Mouse (Mus musculus) lung, embryonic 16.5 days (tissue): ENCODE results near the gene Tnfrsf21. TPM values are rescaled to one million over a fixed set of nuclear protein-coding genes. Genes with fewer than 3 reads are reported as not detected.

ENCODE experiments used
- ATAC-seq: fragments of 200-750 bp; cut with Nextera tagmentation; 2 replicates; pipeline ENCODE4 v1.8.0; 2017; ENCODE audit warnings: low read depth, mild to moderate bottlenecking, moderate library complexity
- H3K27ac ChIP-seq: fragments of 300-500 bp; sonication (generic); 2 replicates; pipeline ENCODE4 v1.5.1; 2014; ENCODE audit warnings: mild to moderate bottlenecking, control low read depth, low read length
- H3K27me3 ChIP-seq: fragments of 300-500 bp; sonication (generic); 2 replicates; pipeline ENCODE4 v1.6.1; 2014; ENCODE audit warnings: low read depth, low read length, mixed read lengths; ENCODE audit not compliant: control insufficient read depth, insufficient read depth
- H3K36me3 ChIP-seq: fragments of 300-500 bp; sonication (generic); 2 replicates; pipeline ENCODE4 v1.6.1; 2014; ENCODE audit warnings: low read length; ENCODE audit not compliant: control insufficient read depth, insufficient read depth
- H3K4me1 ChIP-seq: fragments of 300-500 bp; sonication (generic); replicated peaks from 2 replicates; pipeline ENCODE4 v1.6.1; 2014; ENCODE audit warnings: low read length, mixed read lengths; ENCODE audit not compliant: control insufficient read depth, insufficient read depth
- H3K4me2 ChIP-seq: fragments of 300-500 bp; sonication (generic); 2 replicates; pipeline ENCODE4 v1.6.1; 2014; ENCODE audit warnings: low read depth, low read length, control low read depth
- H3K4me3 ChIP-seq: fragments of 300-500 bp; sonication (generic); 2 replicates; pipeline ENCODE4 v1.5.1; 2014; ENCODE audit warnings: mild to moderate bottlenecking, low read length, control low read depth
- H3K9ac ChIP-seq: fragments of 300-500 bp; sonication (generic); 2 replicates; pipeline ENCODE4 v1.6.1; 2014; ENCODE audit warnings: low read length, control low read depth
- H3K9me3 ChIP-seq: fragments of 300-500 bp; sonication (generic); 2 replicates; pipeline ENCODE4 v1.6.1; 2016; ENCODE audit warnings: low read length; ENCODE audit not compliant: control insufficient read depth
- WGBS: fragments of 180-500 bp; shearing (Covaris S2); extraction: QIAGEN DNeasy Blood & Tissue Kit; methylation state at CpG from one replicate; pipeline ENCODE4 v1.1.7; 2014; 5-methylcytosine and 5-hydroxymethylcytosine counted together
- polyA plus RNA-seq: library from polyadenylated mRNA; unstranded; fragments of >200 nt; fragmentation: Nextera tagmentation; extraction: Ambion mirVana; gene quantifications from 2 replicates; pipeline ENCODE4 v1.2.1, GENCODE M21; 2015

Gene Tnfrsf21
- polyA plus RNA-seq, 1 experiment from 2014 or later = 45.0 TPM

- WGBS = 24% methylated on average over 4 of the region's 4 CpGs
- no peak overlapping the region for H3K4me2 ChIP-seq
- no peak for ATAC-seq
Observed at GRCm38 (mm10) chr17:42987692-42988091, 28.7 kb upstream of the Tnfrsf21 start.

GRCm38 (mm10) chr17:42989981-42990380 is 26.4 kb upstream of the Tnfrsf21 start:
- Histone ChIP-seq H3K9ac (no peak overlapping the region), H3K4me3 (no peak overlapping the region), H3K36me3 (no peaks in the 10 kb centered on the region), H3K4me2 (no peak overlapping the region), H3K4me1 (no peaks in the 10 kb centered on the region), H3K27ac (no peak overlapping the region), H3K9me3 (no peaks in the 10 kb centered on the region), H3K27me3 (no peaks in the 10 kb centered on the region)
- ATAC-seq = no peak
- 84% methylated on average over 4 of the region's 4 CpGs for whole genome bisulfite sequencing

More at GRCm38 (mm10) chr17:42987692-42988091, 28.7 kb upstream of the Tnfrsf21 start:
- Histone ChIP-seq H3K9me3 (no peaks in the 10 kb centered on the region), H3K9ac (no peak overlapping the region), H3K4me3 (no peak overlapping the region), H3K27me3 (no peaks in the 10 kb centered on the region), H3K36me3 (no peaks in the 10 kb centered on the region), H3K27ac (no peak overlapping the region), H3K4me1 (no peaks in the 10 kb centered on the region)

- Histone ChIP-seq H3K27me3 (no peaks in the 10 kb centered on the region), H3K36me3 (no peaks in the 10 kb centered on the region), H3K4me1 (no peaks in the 10 kb centered on the region), H3K4me2 (no peak overlapping the region), H3K4me3 (no peak overlapping the region), H3K9me3 (no peaks in the 10 kb centered on the region), H3K27ac (no peak overlapping the region), H3K9ac (no peak overlapping the region)
- ATAC-seq = peak; percentile 47
- 46% methylated on average over 11 of the region's 11 CpGs for WGBS
Observed at GRCm38 (mm10) chr17:42991112-42991511, 25.2 kb upstream of the Tnfrsf21 start.

- Histone ChIP-seq H3K27ac (no peak overlapping the region), H3K9me3 (no peaks in the 10 kb centered on the region), H3K4me2 (no peak overlapping the region), H3K4me1 (no peaks in the 10 kb centered on the region), H3K9ac (no peak overlapping the region), H3K4me3 (no peak overlapping the region), H3K27me3 (no peaks in the 10 kb centered on the region), H3K36me3 (no peaks in the 10 kb centered on the region)
- WGBS = 66% methylated on average over 7 of the region's 7 CpGs
- no peak for ATAC-seq
Observed at GRCm38 (mm10) chr17:42999446-42999977, 16.8 kb upstream of the Tnfrsf21 start.

- H3K9ac ChIP-seq = no peak overlapping the region
- H3K36me3 ChIP-seq = no peaks in the 10 kb centered on the region
- no peak for ATAC-seq
- H3K4me1 ChIP-seq = no peaks in the 10 kb centered on the region
- H3K27me3 ChIP-seq = no peaks in the 10 kb centered on the region
- no peaks in the 10 kb centered on the region for H3K9me3 ChIP-seq
- H3K4me2 ChIP-seq = no peak overlapping the region
- WGBS = 78% methylated on average over 7 of the region's 7 CpGs
- H3K27ac ChIP-seq = no peak overlapping the region
- H3K4me3 ChIP-seq = no peak overlapping the region
Observed at GRCm38 (mm10) chr17:43000598-43000997, 15.8 kb upstream of the Tnfrsf21 start.

GRCm38 (mm10) chr17:43012718-43013117 is 3.6 kb upstream of the Tnfrsf21 start:
- WGBS = 15% methylated on average over 6 of the region's 6 CpGs
- H3K4me1 ChIP-seq = peaks cover under 1% of the 10 kb centered on the region

GRCm38 (mm10) chr17:43017341-43018052 is 1.1 kb downstream of the Tnfrsf21 start:
- Histone ChIP-seq H3K9ac (peak overlapping the region; percentile 84), H3K36me3 (no peaks in the 10 kb centered on the region), H3K27me3 (no peaks in the 10 kb centered on the region), H3K4me3 (peak overlapping the region; percentile 85), H3K4me1 (peaks cover 5% of the 10 kb centered on the region), H3K27ac (peak overlapping the region; percentile 39), H3K9me3 (no peaks in the 10 kb centered on the region), H3K4me2 (peak overlapping the region; percentile 97)
- 1% methylated on average over 39 of the region's 40 CpGs for WGBS
- peak; percentile 32 for ATAC-seq

More at GRCm38 (mm10) chr17:43012718-43013117, 3.6 kb upstream of the Tnfrsf21 start:
- Histone ChIP-seq H3K9me3 (no peaks in the 10 kb centered on the region), H3K4me2 (no peak overlapping the region), H3K27ac (no peak overlapping the region), H3K9ac (no peak overlapping the region), H3K4me3 (no peak overlapping the region), H3K27me3 (no peaks in the 10 kb centered on the region), H3K36me3 (no peaks in the 10 kb centered on the region)
- no peak for ATAC-seq

- no peaks in the 10 kb centered on the region for H3K27me3 ChIP-seq
- peak overlapping the region; percentile 85 for H3K4me3 ChIP-seq
- H3K4me1 ChIP-seq = peaks cover 5% of the 10 kb centered on the region
- H3K9ac ChIP-seq = peak overlapping the region; percentile 84
- no peak overlapping the region for H3K27ac ChIP-seq
- H3K4me2 ChIP-seq = peak overlapping the region; percentile 97
- H3K36me3 ChIP-seq = no peaks in the 10 kb centered on the region
- no peaks in the 10 kb centered on the region for H3K9me3 ChIP-seq
- ATAC-seq = no peak
Observed at GRCm38 (mm10) chr17:43018071-43018470, 1.7 kb downstream of the Tnfrsf21 start.

- no peaks in the 10 kb centered on the region for H3K27me3 ChIP-seq
- peaks cover 7% of the 10 kb centered on the region for H3K4me1 ChIP-seq
- no peak overlapping the region for H3K4me3 ChIP-seq
- H3K27ac ChIP-seq = no peak overlapping the region
- no peak for ATAC-seq
- H3K9ac ChIP-seq = no peak overlapping the region
- no peak overlapping the region for H3K4me2 ChIP-seq
- H3K36me3 ChIP-seq = no peaks in the 10 kb centered on the region
- H3K9me3 ChIP-seq = no peaks in the 10 kb centered on the region
- 77% methylated on average over 9 of the region's 9 CpGs for WGBS
Observed at GRCm38 (mm10) chr17:43019660-43020059, 3.3 kb downstream of the Tnfrsf21 start.
